Mouse (Mus musculus) neural tube, embryonic 13.5 days (tissue): ENCODE measurements around the gene Vmn2r13. TPM values are rescaled to one million over a fixed set of nuclear protein-coding genes. Genes with fewer than 3 reads are reported as not detected.
"Not testable (repeated sequence)": the region's sequence is repeated elsewhere in the genome, so short reads cannot be mapped to it uniquely, and the experiment has no call there.

Source experiments
- ATAC-seq: fragments of 200-750 bp; cut with Nextera tagmentation; 2 replicates; pipeline ENCODE4 v1.8.0; 2017; ENCODE audit warnings: low read depth, mild to moderate bottlenecking, moderate TSS enrichment, moderate library complexity
- H3K27ac ChIP-seq: fragments of 300-500 bp; sonication (generic); replicated peaks from 2 replicates; pipeline ENCODE4 v1.5.1; 2015; ENCODE audit warnings: moderate library complexity, mild to moderate bottlenecking, inconsistent platforms
- H3K27me3 ChIP-seq: fragments of 300-500 bp; sonication (generic); 2 replicates; pipeline ENCODE4 v1.6.1; 2015; ENCODE audit warnings: mild to moderate bottlenecking, inconsistent platforms
- H3K36me3 ChIP-seq: fragments of 300-500 bp; sonication (generic); 2 replicates; pipeline ENCODE4 v1.6.1; 2015; ENCODE audit warnings: mild to moderate bottlenecking, inconsistent platforms
- H3K4me1 ChIP-seq: fragments of 300-500 bp; sonication (generic); replicated peaks from 2 replicates; pipeline ENCODE4 v1.6.1; 2015; ENCODE audit warnings: inconsistent platforms
- H3K4me2 ChIP-seq: fragments of 300-500 bp; sonication (generic); 2 replicates; pipeline ENCODE4 v1.6.1; 2015; ENCODE audit warnings: inconsistent platforms, mild to moderate bottlenecking, moderate library complexity
- H3K4me3 ChIP-seq: fragments of 300-500 bp; sonication (generic); 2 replicates; pipeline ENCODE4 v1.5.1; 2015; ENCODE audit warnings: mild to moderate bottlenecking, inconsistent platforms
- H3K9ac ChIP-seq: fragments of 300-500 bp; sonication (generic); 2 replicates; pipeline ENCODE4 v1.6.1; 2015; ENCODE audit warnings: moderate library complexity, mild to moderate bottlenecking, inconsistent platforms
- H3K9me3 ChIP-seq: fragments of 300-500 bp; sonication (generic); 2 replicates; pipeline ENCODE4 v1.6.1; 2016; ENCODE audit warnings: inconsistent platforms
- WGBS: fragments of 180-500 bp; shearing (Covaris S2); methylation state at CpG from one replicate; pipeline ENCODE4 v1.1.7; 2015; 5-methylcytosine and 5-hydroxymethylcytosine counted together
- polyA plus RNA-seq: library from polyadenylated mRNA; unstranded; fragments of >200 nt; fragmentation: Nextera tagmentation; extraction: Ambion mirVana; gene quantifications from 2 replicates; pipeline ENCODE4 v1.2.1, GENCODE M21; 2015

Gene Vmn2r13
- not detected in 2 replicates for polyA plus RNA-seq

GRCm38 (mm10) chr5:109192099-109192498, at the start of gene Vmn2r13:
TSS of gene Vmn2r13 (minus strand) at chr5:109192199.
- H3K36me3 ChIP-seq, ATAC-seq, H3K27me3 ChIP-seq, H3K4me2 ChIP-seq, H3K4me3 ChIP-seq, H3K27ac ChIP-seq, H3K9ac ChIP-seq, H3K4me1 ChIP-seq: not testable (repeated sequence)
- 54% methylated on average over 2 of the region's 2 CpGs for WGBS
- H3K9me3 ChIP-seq, result peaks cover 19% of the 10 kb centered on the region

GRCm38 (mm10) chr5:109224608-109225007, 32.6 kb upstream of the Vmn2r13 start, which contains the start of gene Vmn2r14:
TSS of gene Vmn2r14 (minus strand) at chr5:109224708.
- Histone ChIP-seq H3K27me3 (no peaks in the 10 kb centered on the region), H3K9ac (no peak within 1 kb of the TSS), H3K4me1 (no peaks in the 10 kb centered on the region), H3K9me3 (peaks cover 9% of the 10 kb centered on the region; the same call in 1 of the 2 replicates), H3K4me3 (no peak within 1 kb of the TSS), H3K4me2 (no peak within 1 kb of the TSS), H3K36me3 (no peaks in the 10 kb centered on the region), H3K27ac (no peak within 1 kb of the TSS)
- 72% methylated on average over 3 of the region's 3 CpGs for WGBS
- no peak for ATAC-seq

GRCm38 (mm10) chr5:109166851-109167250, 25.1 kb downstream of the Vmn2r13 start:
- H3K4me2 ChIP-seq, H3K4me3 ChIP-seq, ATAC-seq, H3K36me3 ChIP-seq, H3K27me3 ChIP-seq, H3K4me1 ChIP-seq, H3K27ac ChIP-seq, H3K9ac ChIP-seq: not testable (repeated sequence)
- H3K9me3 ChIP-seq, result peaks cover 14% of the 10 kb centered on the region; the same call in 1 of the 2 replicates
- 90% methylated on average over 4 of the region's 4 CpGs for WGBS

- no peak for ATAC-seq
- Histone ChIP-seq H3K27ac (no peak overlapping the region), H3K4me3 (no peak overlapping the region), H3K9me3 (peaks cover 20% of the 10 kb centered on the region), H3K4me1 (no peaks in the 10 kb centered on the region), H3K4me2 (no peak overlapping the region), H3K9ac (no peak overlapping the region), H3K36me3 (no peaks in the 10 kb centered on the region), H3K27me3 (no peaks in the 10 kb centered on the region)
- 86% methylated on average over 5 of the region's 5 CpGs for WGBS
These were observed 31.9 kb downstream of the Vmn2r13 start for GRCm38 (mm10) chr5:109160121-109160520.

GRCm38 (mm10) chr5:109159576-109159975, 32.4 kb downstream of the Vmn2r13 start:
- 71% methylated on average over 1 of the region's 1 CpGs for WGBS
- H3K27me3 ChIP-seq, H3K36me3 ChIP-seq, ATAC-seq, H3K4me1 ChIP-seq, H3K9ac ChIP-seq, H3K4me2 ChIP-seq, H3K4me3 ChIP-seq, H3K27ac ChIP-seq: not testable (repeated sequence)
- H3K9me3 ChIP-seq, result peaks cover 20% of the 10 kb centered on the region

- H3K27ac ChIP-seq, result not testable (repeated sequence)
These were observed 33.2 kb downstream of the Vmn2r13 start for GRCm38 (mm10) chr5:109158488-109159485.

GRCm38 (mm10) chr5:109139546-109139945, 52.5 kb downstream of the Vmn2r13 start:
- H3K4me1 ChIP-seq, result no peaks in the 10 kb centered on the region
- H3K9ac ChIP-seq, result no peak overlapping the region
- WGBS, result 80% methylated on average over 2 of the region's 2 CpGs
- no peak overlapping the region for H3K4me2 ChIP-seq
- no peaks in the 10 kb centered on the region for H3K27me3 ChIP-seq
- ATAC-seq, result no peak
- H3K27ac ChIP-seq, result no peak overlapping the region
- no peak overlapping the region for H3K4me3 ChIP-seq
- peaks cover 40% of the 10 kb centered on the region for H3K9me3 ChIP-seq
- no peaks in the 10 kb centered on the region for H3K36me3 ChIP-seq

More at GRCm38 (mm10) chr5:109158488-109159485, 33.2 kb downstream of the Vmn2r13 start:
- H3K9me3 ChIP-seq, result peaks cover 26% of the 10 kb centered on the region
- not testable (repeated sequence) for ATAC-seq, H3K9ac ChIP-seq, H3K4me1 ChIP-seq, H3K4me2 ChIP-seq, H3K4me3 ChIP-seq, H3K27me3 ChIP-seq, H3K36me3 ChIP-seq
- 80% methylated on average over 14 of the region's 14 CpGs for WGBS

- no peak overlapping the region for H3K27ac ChIP-seq
- 84% methylated on average over 2 of the region's 2 CpGs for WGBS
These were observed 55.3 kb downstream of the Vmn2r13 start for GRCm38 (mm10) chr5:109136731-109137130.

More at GRCm38 (mm10) chr5:109136731-109137130, 55.3 kb downstream of the Vmn2r13 start:
- Histone ChIP-seq H3K4me3 (no peak overlapping the region), H3K9ac (no peak overlapping the region), H3K27me3 (no peaks in the 10 kb centered on the region), H3K4me2 (no peak overlapping the region), H3K9me3 (peaks cover 46% of the 10 kb centered on the region), H3K4me1 (no peaks in the 10 kb centered on the region), H3K36me3 (no peaks in the 10 kb centered on the region)
- no peak for ATAC-seq

Other genes with a start within 250 kb of the Vmn2r13 start
- gene Vmn2r10, start 185.7 kb downstream of the Vmn2r13 start, polyA plus RNA-seq, result not detected in 2 replicates
- gene Vmn2r11, start 132.6 kb downstream of the Vmn2r13 start, polyA plus RNA-seq, result not detected in 2 replicates
- gene Vmn2r12, start 94.2 kb downstream of the Vmn2r13 start, polyA plus RNA-seq, result not detected in 2 replicates
- not detected in 2 replicates for gene Vmn2r14, start 32.5 kb upstream of the Vmn2r13 start, polyA plus RNA-seq
- not detected in 2 replicates for gene Vmn2r15, start 105.4 kb upstream of the Vmn2r13 start, polyA plus RNA-seq
- not detected in 2 replicates for gene Vmn2r16, start 138.0 kb upstream of the Vmn2r13 start, polyA plus RNA-seq
- not detected in 2 replicates for gene Vmn2r17, start 227.5 kb upstream of the Vmn2r13 start, polyA plus RNA-seq